Mouse (Mus musculus): ENCODE measurements at regions not wholly inside any gene's neighbourhood (a gene's known extent, or its start where the extent isn't known, plus 50 kb on each side); places are given as distances from the start of the nearest gene placed in this dataset.

DNA sequence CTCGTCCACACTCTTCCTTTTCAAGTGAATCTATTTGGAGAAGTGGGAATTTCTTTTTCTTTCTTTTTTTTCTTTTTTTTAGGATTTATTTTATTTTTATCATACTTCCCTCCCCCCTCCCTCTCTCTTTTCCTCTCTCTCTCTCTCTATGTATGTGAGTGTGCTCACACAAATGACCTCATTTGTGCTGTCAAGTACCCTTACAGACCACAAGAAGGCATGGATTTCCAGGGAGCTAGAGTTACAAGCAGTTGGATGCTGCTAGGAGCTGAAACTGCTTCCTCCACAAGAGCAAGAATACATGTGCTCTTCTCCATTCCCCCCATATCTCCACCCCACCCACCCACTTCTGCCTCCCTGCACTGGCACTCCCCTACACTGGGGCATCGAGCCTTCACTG is 94.6 kb upstream of the Man2a1 start:
- H3K27ac ChIP-seq = no peak overlapping the region
- no peak for ATAC-seq (replicated peaks)
- H3K4me2 ChIP-seq = no peak overlapping the region
- H3K9ac ChIP-seq = no peak overlapping the region
- H3K36me3 ChIP-seq (replicated peaks) = no peaks in the 10 kb centered on the region
- WGBS = 87% methylated on average over 2 of the region's 2 CpGs
- no peaks in the 10 kb centered on the region for H3K27me3 ChIP-seq (replicated peaks)
- H3K4me1 ChIP-seq = no peaks in the 10 kb centered on the region
- no peaks in the 10 kb centered on the region for H3K9me3 ChIP-seq
- no peak overlapping the region for H3K4me3 ChIP-seq

DNA sequence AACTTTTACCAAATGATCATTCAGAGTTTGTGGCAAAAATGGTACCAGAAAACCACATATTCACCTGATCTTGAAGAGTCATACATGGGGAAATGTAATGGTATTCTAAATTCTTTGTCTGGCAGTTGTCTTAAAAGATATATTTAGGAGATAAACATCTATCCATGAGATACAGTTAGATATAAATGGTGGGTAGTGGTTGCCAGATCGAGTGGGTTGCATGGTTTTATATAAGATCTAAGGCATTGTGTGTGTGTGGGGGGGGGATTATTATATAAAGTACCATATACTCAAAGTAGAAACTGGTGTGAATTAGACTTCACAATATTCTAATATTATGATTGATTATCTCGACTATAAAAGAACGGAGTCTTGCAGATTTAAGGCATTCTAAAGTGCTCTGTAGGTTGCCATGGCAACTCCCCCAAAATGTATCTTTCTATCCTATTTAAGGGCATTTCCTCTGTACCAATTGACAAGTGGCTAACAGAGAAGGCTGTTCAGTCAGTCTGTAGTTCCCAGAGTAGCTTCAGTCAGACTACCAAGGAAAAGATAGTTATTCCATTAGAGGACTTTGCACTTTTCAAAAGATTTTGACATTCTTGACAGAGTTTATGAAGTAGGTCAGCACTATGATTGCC is 89.3 kb upstream of the Man2a1 start:
- Histone ChIP-seq H3K27me3 (replicated peaks) (no peaks in the 10 kb centered on the region), H3K9ac (no peak overlapping the region), H3K4me2 (no peak overlapping the region), H3K27ac (no peak overlapping the region), H3K9me3 (no peaks in the 10 kb centered on the region), H3K4me1 (peaks cover 3% of the 10 kb centered on the region), H3K4me3 (no peak overlapping the region), H3K36me3 (replicated peaks) (no peaks in the 10 kb centered on the region)
- WGBS = 61% methylated on average over 3 of the region's 3 CpGs
- ATAC-seq (replicated peaks) = no peak

DNA sequence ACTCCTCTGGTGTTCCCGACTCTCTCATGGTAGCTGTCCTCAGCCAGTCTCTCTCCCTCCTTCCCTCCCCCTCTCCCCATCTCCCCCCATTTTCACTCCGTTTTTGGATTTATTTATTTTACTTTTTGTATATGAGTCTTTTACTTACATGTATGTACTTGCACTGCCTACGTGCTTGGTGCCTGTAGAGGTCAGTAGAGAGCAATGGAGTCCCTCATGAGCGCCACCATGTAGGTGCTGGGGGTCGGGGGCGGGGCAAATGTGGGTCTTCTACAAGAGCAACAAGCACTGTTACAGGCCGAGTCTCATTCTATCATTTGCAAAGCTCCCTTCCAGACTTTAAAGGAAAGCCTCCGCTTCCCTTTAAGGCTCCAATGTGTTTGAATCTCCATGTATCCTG is 78.3 kb upstream of the Man2a1 start:
- Histone ChIP-seq H3K27me3 (replicated peaks) (no peaks in the 10 kb centered on the region), H3K9me3 (no peaks in the 10 kb centered on the region), H3K27ac (no peak overlapping the region), H3K4me3 (no peak overlapping the region), H3K4me2 (no peak overlapping the region), H3K4me1 (no peaks in the 10 kb centered on the region), H3K36me3 (replicated peaks) (no peaks in the 10 kb centered on the region), H3K9ac (no peak overlapping the region)
- no peak for ATAC-seq (replicated peaks)
- 77% methylated on average over 8 of the region's 8 CpGs for WGBS

DNA sequence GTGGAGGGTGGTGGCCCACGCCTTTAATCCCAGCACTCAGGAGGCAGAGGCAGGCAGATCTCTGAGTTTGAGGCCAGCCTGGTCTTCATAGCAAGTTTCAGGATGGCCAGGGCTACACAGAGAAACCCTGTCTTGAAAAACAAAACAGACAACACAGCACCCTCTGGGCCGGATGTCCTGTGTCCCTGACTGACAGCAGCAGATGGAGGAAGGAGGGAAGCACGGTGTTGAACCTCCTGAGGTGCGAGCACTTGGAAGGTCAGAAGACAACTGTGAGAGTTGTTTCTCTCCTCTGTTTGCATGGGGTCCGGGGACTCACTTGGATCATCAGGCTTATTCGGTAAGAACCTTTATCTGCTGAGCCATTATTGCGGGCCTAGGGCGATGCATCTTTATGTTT is 76.6 kb upstream of the Man2a1 start:
- 90% methylated on average over 8 of the region's 8 CpGs for WGBS
- H3K27ac ChIP-seq = no peak overlapping the region

DNA sequence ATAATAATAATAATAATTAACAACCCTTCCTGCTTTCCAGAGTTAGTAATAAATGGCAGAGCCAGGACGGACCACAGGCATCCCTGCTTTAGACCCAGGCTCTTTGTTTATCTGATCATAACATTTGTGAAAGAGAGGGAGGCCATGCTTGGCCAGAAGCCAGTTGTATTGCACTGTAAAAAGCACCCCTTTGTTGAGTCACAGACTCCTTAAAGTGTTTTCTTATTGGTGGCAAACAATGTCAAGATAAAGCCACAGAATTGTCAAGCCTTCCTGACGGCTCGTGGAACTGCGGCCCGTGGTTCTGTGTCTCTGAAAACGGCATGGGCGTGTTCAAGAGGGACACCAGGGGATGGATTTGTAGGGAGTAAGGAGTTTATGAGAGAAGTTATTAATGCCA is 72.7 kb upstream of the Man2a1 start:
- H3K27me3 ChIP-seq (replicated peaks) = no peaks in the 10 kb centered on the region
- no peaks in the 10 kb centered on the region for H3K36me3 ChIP-seq (replicated peaks)
- no peak overlapping the region for H3K9ac ChIP-seq
- H3K4me2 ChIP-seq = no peak overlapping the region
- H3K27ac ChIP-seq = no peak overlapping the region
- H3K4me1 ChIP-seq = no peaks in the 10 kb centered on the region
- ATAC-seq (replicated peaks) = no peak
- no peak overlapping the region for H3K4me3 ChIP-seq
- no peaks in the 10 kb centered on the region for H3K9me3 ChIP-seq
- 66% methylated on average over 7 of the region's 7 CpGs for WGBS

More for the DNA sequence above, 76.6 kb upstream of the Man2a1 start:
- Histone ChIP-seq H3K27me3 (replicated peaks) (no peaks in the 10 kb centered on the region), H3K4me2 (no peak overlapping the region), H3K9ac (no peak overlapping the region), H3K36me3 (replicated peaks) (no peaks in the 10 kb centered on the region), H3K4me1 (no peaks in the 10 kb centered on the region), H3K4me3 (no peak overlapping the region), H3K9me3 (no peaks in the 10 kb centered on the region)
- no peak for ATAC-seq (replicated peaks)

DNA sequence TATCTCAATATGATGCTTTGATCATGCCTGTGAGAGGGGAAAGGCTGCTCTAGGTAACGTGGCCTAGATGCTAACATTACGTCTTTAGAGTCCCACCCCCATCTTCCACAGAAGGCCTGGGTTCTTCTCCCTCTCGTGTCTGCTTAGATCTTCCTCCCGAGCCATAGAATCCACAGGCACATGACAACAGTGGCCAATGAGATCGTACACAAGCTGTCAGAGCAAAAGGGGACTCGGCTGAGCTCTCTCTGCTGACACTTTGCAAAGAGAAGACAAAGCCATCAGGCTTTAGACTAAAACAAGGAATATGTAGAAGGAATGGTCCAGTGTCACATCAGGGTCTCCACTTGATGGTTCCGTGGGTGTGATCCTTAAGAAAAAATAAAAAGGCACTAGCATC is 72.1 kb upstream of the Man2a1 start:
- Histone ChIP-seq H3K36me3 (replicated peaks) (no peaks in the 10 kb centered on the region), H3K4me3 (no peak overlapping the region), H3K27me3 (replicated peaks) (no peaks in the 10 kb centered on the region), H3K9ac (no peak overlapping the region), H3K4me2 (no peak overlapping the region), H3K27ac (no peak overlapping the region), H3K9me3 (no peaks in the 10 kb centered on the region), H3K4me1 (no peaks in the 10 kb centered on the region)
- 85% methylated on average over 7 of the region's 7 CpGs for WGBS
- ATAC-seq (replicated peaks) = no peak

DNA sequence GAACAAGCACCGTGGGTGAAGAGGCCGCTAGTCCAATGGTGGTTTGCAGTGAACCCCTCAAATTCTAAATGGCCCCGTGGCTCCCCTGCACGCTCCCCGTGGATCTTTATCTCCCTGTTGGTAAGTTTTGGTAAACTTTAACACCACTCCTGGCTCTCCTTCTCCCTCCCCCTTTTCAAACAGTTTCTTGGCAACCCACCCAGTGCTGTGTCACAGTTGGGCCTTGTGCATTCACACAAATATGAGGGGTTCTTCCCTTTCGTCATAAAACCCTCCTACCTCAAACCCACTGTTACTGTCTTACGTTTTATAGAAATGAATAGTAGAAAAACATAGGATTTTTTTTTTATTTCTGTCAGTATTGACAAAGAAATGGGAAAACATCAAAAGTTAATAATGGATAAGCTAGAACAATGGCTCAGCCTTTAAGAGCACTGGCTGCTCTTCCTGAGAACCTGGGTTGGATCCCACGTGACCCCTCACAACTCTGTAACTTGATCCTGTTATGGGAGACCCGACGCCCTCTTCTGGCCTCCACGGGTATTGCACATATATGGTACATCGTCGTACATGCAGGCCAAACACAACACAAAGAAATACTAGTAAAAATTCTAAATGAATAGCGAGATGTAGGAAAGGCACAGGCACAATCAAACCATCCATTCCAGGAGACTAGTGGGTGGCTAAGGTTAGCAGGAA is 71.1 kb upstream of the Man2a1 start:
- H3K36me3 ChIP-seq (replicated peaks) = no peaks in the 10 kb centered on the region
- no peak overlapping the region for H3K4me2 ChIP-seq
- ATAC-seq (replicated peaks) = no peak
- H3K27me3 ChIP-seq (replicated peaks) = no peaks in the 10 kb centered on the region
- 86% methylated on average over 14 of the region's 14 CpGs for WGBS
- H3K4me1 ChIP-seq = no peaks in the 10 kb centered on the region
- H3K9me3 ChIP-seq = no peaks in the 10 kb centered on the region
- no peak overlapping the region for H3K4me3 ChIP-seq
- H3K27ac ChIP-seq = no peak overlapping the region
- H3K9ac ChIP-seq = no peak overlapping the region

DNA sequence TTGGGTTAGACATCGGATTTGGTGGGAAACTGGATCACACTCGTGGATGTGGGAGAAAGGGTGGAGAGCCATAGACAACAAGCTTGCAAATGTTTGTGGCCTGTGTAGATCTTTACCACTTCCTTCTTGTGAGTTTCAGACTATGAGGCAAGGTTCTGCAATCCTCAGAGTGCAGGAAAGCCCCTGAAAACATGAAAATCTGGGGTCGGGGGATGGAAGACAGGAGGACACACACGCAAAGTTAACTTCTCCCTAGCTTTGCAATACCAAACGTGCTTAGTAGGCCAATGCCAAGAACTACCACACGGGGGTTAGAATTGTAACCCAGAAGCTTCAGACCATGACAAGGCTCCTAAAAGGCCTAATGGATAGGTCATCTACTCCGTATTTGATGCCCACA is 69.4 kb upstream of the Man2a1 start:
- Histone ChIP-seq H3K36me3 (replicated peaks) (no peaks in the 10 kb centered on the region), H3K4me2 (no peak overlapping the region), H3K27ac (no peak overlapping the region), H3K27me3 (replicated peaks) (no peaks in the 10 kb centered on the region), H3K9me3 (no peaks in the 10 kb centered on the region), H3K9ac (no peak overlapping the region), H3K4me3 (no peak overlapping the region), H3K4me1 (no peaks in the 10 kb centered on the region)
- no peak for ATAC-seq (replicated peaks)
- WGBS = 79% methylated on average over 7 of the region's 7 CpGs

DNA sequence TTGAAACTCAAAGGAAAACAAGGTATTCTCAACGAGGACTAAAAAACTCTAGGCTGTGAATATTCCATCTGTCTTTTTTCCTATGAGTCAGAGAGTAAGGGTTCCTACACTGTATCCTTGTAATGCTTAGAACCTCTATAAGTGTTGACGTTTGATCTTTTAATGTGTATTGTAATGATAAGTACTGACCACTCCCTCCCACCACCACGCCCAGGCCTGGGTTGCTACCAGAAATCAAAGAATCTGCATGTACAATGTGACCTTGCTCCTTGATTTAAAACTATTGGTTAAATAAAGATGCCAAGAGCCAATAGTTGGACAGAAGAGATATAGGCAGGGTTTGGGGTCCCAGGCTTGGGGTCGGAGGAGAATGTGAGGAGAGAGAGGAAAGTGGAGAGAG is 66.2 kb upstream of the Man2a1 start:
- peaks cover 15% of the 10 kb centered on the region for H3K4me1 ChIP-seq
- H3K27me3 ChIP-seq (replicated peaks) = no peaks in the 10 kb centered on the region
- no peaks in the 10 kb centered on the region for H3K36me3 ChIP-seq (replicated peaks)
- no peaks in the 10 kb centered on the region for H3K9me3 ChIP-seq
- no peak overlapping the region for H3K4me3 ChIP-seq
- no peak overlapping the region for H3K27ac ChIP-seq
- 86% methylated on average over 4 of the region's 4 CpGs for WGBS
- H3K9ac ChIP-seq = no peak overlapping the region
- ATAC-seq (replicated peaks) = no peak
- H3K4me2 ChIP-seq = no peak overlapping the region

DNA sequence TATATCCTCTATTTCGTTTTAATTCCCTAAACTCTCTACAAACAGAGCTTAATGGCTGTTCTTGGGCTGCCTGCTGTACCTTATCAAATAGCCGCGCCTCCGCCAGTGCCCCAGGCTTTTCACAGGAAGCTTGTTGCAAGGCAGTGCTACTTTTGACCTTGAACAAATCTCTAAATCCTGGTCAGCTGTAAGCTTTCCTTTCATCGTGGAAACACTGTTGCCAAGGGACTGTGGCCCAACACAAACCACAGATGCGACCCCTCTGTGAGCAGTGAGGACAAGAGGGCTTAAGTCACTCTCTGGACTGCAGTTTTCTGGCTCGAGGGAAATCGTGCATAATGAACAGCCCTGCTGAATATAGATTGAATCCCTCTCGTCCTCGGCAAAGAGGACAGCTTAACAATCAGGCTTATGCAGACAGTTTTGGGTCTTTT is 62.0 kb upstream of the Man2a1 start:
- Histone ChIP-seq H3K4me3 (peak overlapping the region; percentile 9; the same call in 1 of the 2 replicates), H3K9me3 (no peaks in the 10 kb centered on the region), H3K4me1 (peaks cover 19% of the 10 kb centered on the region), H3K27ac (peak overlapping the region; percentile 55), H3K4me2 (peak overlapping the region; percentile 31), H3K9ac (0 out of 2 replicates have a peak overlapping the region, but pooled peaks have one; percentile 10), H3K27me3 (replicated peaks) (no peaks in the 10 kb centered on the region), H3K36me3 (replicated peaks) (no peaks in the 10 kb centered on the region)
- 8% methylated on average over 10 of the region's 10 CpGs for WGBS
- peak; percentile 78 for ATAC-seq (replicated peaks)

DNA sequence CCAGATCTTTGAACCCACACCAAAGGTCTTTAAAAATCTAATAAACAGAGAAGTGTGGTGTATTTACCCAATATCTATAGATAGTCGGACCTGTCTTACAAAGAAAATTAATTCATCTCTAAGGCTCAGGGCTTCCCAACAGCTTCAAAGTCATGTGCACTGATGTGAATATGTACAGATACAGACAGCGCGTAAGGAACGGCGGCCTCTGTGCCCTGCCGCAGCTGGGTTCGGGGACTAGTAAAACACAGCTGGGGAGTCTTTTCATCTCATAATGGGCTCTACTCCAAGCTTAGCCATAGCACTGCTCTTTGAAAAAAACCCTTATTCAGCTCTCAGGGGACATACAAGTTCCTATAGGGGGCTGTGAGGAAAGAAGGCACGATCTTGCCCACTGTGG is 60.1 kb upstream of the Man2a1 start:
- Histone ChIP-seq H3K9me3 (no peaks in the 10 kb centered on the region), H3K4me3 (no peak overlapping the region), H3K9ac (no peak overlapping the region), H3K27me3 (replicated peaks) (no peaks in the 10 kb centered on the region), H3K4me1 (peaks cover 19% of the 10 kb centered on the region), H3K36me3 (replicated peaks) (no peaks in the 10 kb centered on the region), H3K27ac (no peak overlapping the region), H3K4me2 (no peak overlapping the region)
- ATAC-seq (replicated peaks) = peak; percentile 63
- WGBS = 61% methylated on average over 8 of the region's 8 CpGs

DNA sequence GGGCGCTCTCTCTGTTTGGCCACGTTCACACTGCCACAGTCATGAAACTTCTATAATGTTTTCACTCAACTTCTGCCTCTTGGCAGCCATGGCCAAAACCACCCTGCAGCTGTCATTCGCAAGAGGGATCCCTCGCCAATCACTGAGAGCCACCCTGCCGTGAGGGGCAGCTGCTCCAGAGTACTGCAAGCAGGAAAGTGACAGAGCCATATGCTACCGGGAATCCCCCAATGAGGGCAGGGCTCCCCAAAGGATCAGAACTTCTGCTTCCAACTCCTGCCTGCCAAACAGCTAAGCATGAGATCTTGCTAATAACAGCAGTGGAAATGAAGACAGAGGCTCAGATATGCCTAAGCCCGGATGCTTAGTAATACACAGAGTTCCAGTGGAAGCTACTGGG is 52.0 kb upstream of the Man2a1 start:
- H3K27ac ChIP-seq = no peak overlapping the region
- H3K4me2 ChIP-seq = no peak overlapping the region
- H3K9ac ChIP-seq = no peak overlapping the region
- WGBS = 38% methylated on average over 7 of the region's 7 CpGs
- peak; percentile 65 for ATAC-seq (replicated peaks)
- no peaks in the 10 kb centered on the region for H3K27me3 ChIP-seq (replicated peaks)
- H3K36me3 ChIP-seq (replicated peaks) = no peaks in the 10 kb centered on the region
- no peaks in the 10 kb centered on the region for H3K4me1 ChIP-seq
- no peak overlapping the region for H3K4me3 ChIP-seq
- H3K9me3 ChIP-seq = no peaks in the 10 kb centered on the region

DNA sequence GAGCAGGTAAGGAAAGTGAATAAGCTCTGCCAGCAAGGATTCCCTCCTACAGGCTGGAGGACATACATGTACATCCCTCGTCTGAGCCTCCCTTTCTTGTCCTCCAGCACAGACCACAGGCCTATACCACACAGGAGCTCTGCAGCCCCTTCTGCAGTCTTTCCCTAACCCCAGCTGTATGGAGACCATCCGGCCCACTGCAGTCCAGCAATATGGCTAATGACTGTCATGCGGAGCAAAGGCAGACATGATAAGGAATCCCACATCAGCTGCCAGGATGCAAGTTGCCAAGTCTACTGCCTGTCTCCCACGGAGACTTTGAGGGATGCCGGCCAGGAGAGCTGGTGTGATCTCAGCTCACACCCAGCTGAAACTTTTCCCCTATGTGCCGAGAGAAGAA is 50.5 kb upstream of the Man2a1 start:
- no peaks in the 10 kb centered on the region for H3K36me3 ChIP-seq (replicated peaks)
- WGBS = 71% methylated on average over 6 of the region's 6 CpGs
- no peak overlapping the region for H3K4me3 ChIP-seq
- H3K27ac ChIP-seq = no peak overlapping the region
- H3K4me2 ChIP-seq = no peak overlapping the region
- no peak overlapping the region for H3K9ac ChIP-seq
- H3K9me3 ChIP-seq = no peaks in the 10 kb centered on the region
- H3K4me1 ChIP-seq = no peaks in the 10 kb centered on the region
- ATAC-seq (replicated peaks) = no peak
- H3K27me3 ChIP-seq (replicated peaks) = no peaks in the 10 kb centered on the region
